21 mouse cellular contexts compared by ENCODE assay signal in the genomic region with DNA sequence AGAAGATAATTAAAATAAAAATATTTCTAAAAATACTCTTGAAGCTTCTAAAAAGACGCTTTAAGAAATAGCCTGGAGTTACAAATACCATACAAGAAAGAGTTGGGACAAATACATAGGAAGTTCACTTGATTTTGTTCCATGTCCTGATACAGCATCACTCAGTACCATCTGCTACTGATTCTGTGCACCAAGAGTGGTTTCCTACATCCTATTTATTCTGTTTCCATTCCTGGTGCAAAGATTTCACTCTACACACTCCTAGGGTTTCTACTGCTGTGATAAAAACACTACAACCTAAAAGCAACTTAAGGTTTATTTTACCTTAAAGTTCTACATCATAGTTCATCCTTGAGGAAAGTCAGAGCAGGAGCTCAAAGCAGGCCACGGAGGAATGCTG.
"Had no signal": no experiment of that assay in that cellular context is flagged by ENCODE, and none has a peak within 500 bp of the region (broad histone marks: within the 10 kb centered on the region; RNA-seq: fewer than 3 reads in every experiment).

No protein-coding gene starts in this region.

- DNase-seq: kidney, adult 18-20 months; kidney, adult 9 months; kidney, postnatal 14 days; kidney, postnatal 4 days; left cerebral cortex, postnatal 4 days; liver, postnatal 0 days; lung, embryonic 14.5 days; midbrain, embryonic 14.5 days; right cerebral cortex, postnatal 14 days; spleen, adult 18-20 months; thymus, adult 18-20 months; thymus, postnatal 36 days had no signal

- ATAC-seq: inflammation-experienced regulatory T-cells, adult 6 months; intestine, embryonic 16.5 days; liver, postnatal 0 days; lung, postnatal 0 days had no signal

- H3K4me3 ChIP-seq: left cerebral cortex, adult 2 months; limb, embryonic 12.5 days; limb, embryonic 15.5 days; stomach, embryonic 15.5 days had no signal

- H3K27ac ChIP-seq: left cerebral cortex, adult 2 months; limb, embryonic 12.5 days; limb, embryonic 15.5 days; liver, embryonic 14.5 days; macrophage; stomach, embryonic 15.5 days had no signal
